Mouse (Mus musculus): ENCODE data around the gene Htr1d.

The Htr1d gene

DNA sequence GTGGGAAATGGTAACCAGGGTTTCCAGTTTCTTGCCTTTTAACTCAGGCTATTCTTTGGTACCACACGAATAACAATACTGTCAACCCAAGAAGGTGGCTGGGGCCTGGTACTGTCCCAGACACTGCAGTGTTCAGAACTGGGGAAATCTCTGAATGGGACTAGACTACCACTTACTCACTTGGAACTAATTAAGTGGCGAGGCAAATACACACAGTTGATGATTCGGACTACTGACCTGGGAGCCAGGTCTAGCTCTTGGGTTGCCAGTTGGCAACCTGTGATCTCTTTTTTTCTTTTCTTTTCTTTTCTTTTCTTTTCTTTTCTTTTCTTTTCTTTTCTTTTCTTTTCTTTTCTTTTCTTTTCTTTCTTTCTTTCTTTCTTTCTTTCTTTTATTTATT, 29.0 kb downstream of the Htr1d start:
- no peak for DNase-seq (ENCODE audit: low read depth, low spot score)

- DNase-seq (ENCODE audit: low read depth, low spot score), result no peak
Observed at GRCm38 (mm10) chr4:136452792-136453191, 29.5 kb downstream of the Htr1d start.

DNA sequence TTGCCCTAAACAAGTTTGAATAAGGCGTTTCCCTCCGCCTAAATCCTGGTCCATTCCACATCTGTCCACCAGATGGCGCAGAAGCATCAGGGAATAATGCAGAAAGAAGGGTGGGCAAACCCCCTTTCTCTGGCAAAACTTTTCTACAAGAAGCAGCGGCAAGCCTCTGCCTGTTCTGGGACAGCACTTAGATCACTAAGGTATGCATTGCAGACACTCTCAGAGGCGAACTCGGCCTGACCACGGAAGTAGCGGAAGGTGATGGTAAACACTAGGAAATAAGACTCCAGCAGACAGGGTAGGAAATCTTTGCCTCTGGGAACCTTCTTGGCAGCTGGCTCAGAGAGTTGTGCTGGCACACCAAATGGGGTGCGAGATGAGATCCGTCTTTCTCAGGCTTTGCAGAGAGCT, 31.5 kb downstream of the Htr1d start:
- peak; percentile 79 for DNase-seq (ENCODE audit: low read depth, low spot score)

- peak; percentile 33 for DNase-seq (ENCODE audit: low read depth, low spot score)
Observed at GRCm38 (mm10) chr4:136456516-136457218, 33.3 kb downstream of the Htr1d start.

GRCm38 (mm10) chr4:136458276-136458675, 35.0 kb downstream of the Htr1d start:
- peak; percentile 54 for DNase-seq (ENCODE audit: low read depth, low spot score)

DNA sequence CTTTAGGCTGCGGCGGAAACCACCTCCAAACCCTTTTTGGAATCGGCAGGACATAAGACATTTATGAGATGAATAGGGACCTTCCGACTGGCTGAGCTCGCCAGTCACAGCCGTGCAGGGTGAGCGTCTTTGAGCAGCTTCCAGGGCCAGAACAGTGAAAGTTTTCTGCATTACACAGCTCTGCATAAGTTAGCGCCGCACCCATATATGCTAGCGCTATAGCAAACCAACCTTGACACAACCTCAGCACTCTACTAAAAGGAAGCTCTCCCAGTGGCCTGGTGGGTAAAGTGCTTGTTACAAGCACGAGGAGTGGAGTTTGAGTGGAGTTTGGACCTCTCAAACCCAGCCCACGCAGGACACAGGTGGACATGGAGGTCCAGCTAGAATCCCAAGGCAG, 35.9 kb downstream of the Htr1d start:
- DNase-seq (ENCODE audit: low read depth, low spot score), result no peak

DNA sequence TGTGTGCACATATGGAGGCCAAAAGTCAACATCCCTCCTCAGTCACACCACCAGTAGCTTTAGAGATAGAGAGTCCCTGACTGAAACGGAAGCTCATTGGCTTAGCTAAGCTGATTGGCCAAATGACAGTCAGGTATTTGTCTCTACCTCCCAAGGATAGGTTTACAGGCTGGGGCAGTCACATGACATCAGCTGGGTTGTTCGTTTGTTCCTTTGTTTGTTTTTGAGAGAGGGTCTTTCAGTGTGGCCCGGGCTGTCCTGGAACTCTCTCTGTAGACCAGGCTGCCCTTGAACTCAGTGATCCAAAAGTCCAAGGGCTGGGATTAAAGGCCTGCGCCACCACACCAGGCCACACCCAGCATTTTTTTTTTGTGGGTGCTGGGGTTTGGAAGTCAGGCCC, 37.9 kb downstream of the Htr1d start:
- no peak for DNase-seq (ENCODE audit: low read depth, low spot score)

- DNase-seq (ENCODE audit: low read depth, low spot score), result no peak
Observed at GRCm38 (mm10) chr4:136461761-136462085, 38.4 kb downstream of the Htr1d start.

GRCm38 (mm10) chr4:136462086-136462838, 38.9 kb downstream of the Htr1d start, which contains the start of gene 6030445D17Rik:
TSS of gene 6030445D17Rik (plus strand) at chr4:136462250.
- DNase-seq (ENCODE audit: low read depth, low spot score), result peak; percentile 80

DNA sequence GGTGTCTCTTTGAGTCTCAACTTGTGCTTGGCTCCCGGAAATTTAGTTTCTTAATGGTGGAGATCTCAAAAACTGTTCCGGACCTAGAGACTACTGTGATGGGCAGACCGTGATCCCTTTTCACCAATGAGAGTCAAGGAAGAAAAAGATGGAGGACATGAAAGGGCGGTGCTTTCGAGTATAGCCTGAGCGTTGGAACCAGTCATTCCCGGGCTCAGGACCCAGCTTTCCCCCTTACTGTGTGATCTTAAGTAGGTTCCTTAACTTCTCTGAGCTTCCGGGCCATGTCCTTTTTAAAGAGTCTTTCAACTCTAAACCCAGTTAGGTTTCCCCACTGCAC, 39.5 kb downstream of the Htr1d start:
- peak; percentile 77 for DNase-seq (ENCODE audit: low read depth, low spot score)

DNA sequence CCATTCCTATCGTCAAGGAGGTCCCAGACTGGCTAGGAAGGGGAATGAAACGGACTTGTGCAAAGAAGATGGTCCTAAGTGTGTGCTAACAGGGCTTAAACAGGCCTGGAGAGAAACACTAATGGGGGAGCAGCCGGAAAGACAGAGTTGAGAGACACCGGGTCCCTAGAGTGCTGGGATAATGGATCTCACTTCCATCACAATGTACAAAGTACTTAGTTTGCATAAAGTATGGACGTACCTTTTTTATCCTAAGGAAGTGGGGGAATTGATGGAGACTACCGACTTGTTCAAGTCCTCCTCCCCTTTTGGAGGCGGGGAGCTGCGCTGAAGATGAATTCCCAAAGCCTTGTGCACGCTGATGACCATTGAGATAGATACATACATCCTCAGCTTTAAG, 40.1 kb downstream of the Htr1d start:
- no peak for DNase-seq (ENCODE audit: low read depth, low spot score)

- peak; percentile 89 for DNase-seq (ENCODE audit: low read depth, low spot score)
Observed at GRCm38 (mm10) chr4:136466226-136466625, 42.9 kb downstream of the Htr1d start.

DNA sequence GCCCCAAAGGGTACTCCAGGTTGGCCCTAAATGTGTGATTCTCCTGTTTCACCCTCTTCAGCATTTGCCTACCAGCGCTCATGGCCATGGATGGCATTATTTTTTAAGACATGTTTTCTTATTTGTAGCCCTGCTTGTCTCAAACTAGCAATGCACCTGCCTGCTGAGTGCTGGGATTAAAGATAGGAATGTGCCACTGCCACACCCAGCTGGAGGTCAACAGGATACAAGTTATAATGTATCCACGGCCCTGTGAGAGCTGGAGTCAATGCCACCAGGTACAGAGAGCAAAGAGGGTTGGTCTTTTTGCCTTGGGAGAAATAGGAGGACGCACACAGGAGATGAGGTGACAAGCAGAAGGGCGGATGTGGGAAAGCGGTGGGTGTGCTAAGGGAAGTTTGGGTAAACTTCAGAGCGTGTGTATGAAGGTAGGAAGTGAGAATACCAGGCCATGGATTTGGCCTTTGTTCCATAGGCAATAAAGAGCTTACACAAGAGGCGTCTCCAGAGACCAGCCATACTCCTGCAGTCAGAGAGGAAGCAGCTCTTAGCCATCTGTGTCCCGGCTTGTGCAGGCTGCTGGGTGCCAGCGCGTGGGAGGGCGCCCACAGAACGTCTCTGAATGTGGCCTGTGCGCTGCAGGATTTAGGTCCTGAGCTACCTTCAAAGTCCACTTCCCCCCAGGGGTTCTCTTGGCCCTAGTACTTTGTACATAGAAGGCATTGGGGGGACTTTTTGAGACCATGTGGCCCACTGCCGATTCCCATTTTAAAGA, 45.4 kb downstream of the Htr1d start:
- DNase-seq (ENCODE audit: low read depth, low spot score), result peak; percentile 86

DNA sequence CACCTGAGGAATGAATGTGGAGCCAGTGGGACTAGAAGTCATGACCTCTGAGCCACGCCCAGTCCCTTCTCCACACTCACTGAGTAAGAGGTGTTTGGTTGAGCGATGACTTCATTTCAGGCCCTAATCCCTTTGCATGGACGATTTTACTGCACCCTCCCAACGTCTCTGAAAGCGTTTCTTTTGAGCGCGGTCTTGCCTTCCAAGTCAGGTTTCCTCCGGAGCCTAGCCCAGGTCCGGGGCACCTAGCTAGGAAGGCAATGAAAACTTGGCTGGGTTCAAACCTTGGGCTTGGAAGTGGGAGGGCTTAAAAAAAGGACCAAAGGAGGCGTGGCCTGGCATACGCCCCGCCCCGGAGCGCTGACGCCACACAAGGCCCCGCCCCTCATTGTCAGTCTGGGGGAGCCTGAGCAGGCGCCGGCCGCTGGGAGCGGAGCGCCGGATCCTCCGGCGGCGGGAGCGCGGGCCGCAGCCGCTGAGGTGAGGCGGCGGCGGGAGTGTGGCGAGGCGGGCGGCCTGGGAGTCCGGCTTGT, 46.1 kb downstream of the Htr1d start, which contains the start of gene Luzp1:
TSS of gene Luzp1 (plus strand) at position 391 of the 533 bp plus-strand sequence.
- peak; percentile 96 for DNase-seq (ENCODE audit: low read depth, low spot score)

DNA sequence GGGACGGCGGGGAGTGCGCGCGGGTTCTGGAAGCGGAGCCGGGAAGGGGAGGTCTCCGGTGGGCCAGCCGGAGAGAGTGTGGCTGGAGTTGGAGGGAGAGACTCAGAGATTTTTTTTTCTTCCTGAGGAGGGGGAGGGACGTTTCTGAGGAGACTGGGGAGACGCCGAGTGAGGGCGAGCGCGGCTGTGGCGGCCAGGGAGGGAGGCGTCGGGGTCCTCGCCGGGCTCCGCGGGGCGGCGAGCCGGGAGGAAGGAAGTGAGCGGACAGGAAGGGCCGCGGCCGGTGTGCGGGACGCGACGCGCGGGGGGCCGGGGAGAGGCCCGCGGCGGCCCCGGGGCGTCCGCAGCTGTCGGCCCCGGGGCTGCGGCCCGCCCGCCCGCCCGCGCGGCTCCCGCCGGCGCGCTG, 46.6 kb downstream of the Htr1d start:
- peak; percentile 67 for DNase-seq (ENCODE audit: low read depth, low spot score)

DNA sequence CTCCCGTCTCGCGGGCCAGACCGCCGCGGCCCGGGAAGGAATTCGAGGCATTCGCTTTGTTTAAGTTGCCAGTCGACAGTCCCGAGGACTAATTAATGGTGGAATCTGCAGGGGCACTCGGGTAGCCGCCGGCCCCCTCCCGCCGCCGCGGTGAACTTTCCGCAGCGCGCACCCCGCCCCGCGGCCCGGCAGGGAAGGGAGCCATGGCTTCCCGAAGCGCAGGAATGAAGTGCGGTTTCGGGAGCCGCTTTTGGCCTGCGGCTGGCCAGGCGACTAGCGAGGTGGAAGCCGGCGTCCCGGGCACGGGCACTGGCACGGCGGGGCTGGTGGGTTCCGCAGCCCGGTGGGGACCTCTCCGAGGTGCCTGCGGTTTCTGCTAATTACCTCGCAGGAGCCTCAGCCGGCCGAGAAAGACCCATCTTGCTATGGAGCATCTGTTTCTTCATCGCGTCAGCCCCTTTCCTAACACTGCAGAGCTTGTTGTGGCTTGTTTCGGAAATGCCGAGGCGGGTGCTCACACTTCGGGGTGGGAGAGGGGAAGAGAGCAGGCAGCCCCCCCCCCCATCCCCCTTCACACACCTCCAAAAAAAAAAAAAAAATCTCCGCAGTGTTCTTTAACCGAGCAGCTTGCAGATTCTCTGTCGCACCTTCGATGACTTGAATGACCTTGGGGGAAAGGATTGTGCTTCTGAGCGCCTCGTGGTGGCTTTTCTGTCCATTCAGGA, 47.2 kb downstream of the Htr1d start:
- DNase-seq (ENCODE audit: low read depth, low spot score), result peak; percentile 68

GRCm38 (mm10) chr4:136476692-136477091, 53.4 kb downstream of the Htr1d start:
- DNase-seq (ENCODE audit: low read depth, low spot score), result no peak

DNA sequence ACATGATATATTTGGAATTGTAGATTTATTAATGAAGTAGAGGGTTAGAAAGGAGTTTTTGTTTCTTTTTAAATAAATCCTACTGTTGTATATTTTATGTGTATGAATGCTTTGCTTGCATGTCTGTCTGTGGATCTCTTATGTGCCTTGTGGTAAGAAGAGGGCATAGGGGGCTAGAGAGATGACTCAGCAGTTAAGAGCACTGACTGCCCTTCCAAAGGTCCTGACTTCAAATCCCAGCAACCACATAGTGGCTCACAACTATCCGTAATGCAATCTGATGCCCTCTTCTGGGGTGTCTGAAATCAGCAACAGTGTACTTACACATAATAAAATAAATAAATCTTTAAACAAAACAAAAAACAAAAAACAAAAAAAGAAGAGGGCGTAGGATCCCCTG, 63.2 kb downstream of the Htr1d start:
- DNase-seq (ENCODE audit: low read depth, low spot score), result no peak
